ENCODE assay signal across 12 mouse cellular contexts in genomic region chr3:116080939-116081676, GRCm38 (mm10). TPM values are rescaled to one million over a fixed set of nuclear protein-coding genes. Genes with fewer than 3 reads are reported as not detected.
DNase-seq lines count a peak whose midpoint lies in the region; ATAC-seq and TF ChIP-seq lines count a peak whose summit lies in the region.
"Had no signal": no experiment of that assay in that cellular context is flagged by ENCODE, and none has a peak within 500 bp of the region (broad histone marks: within the 10 kb centered on the region; RNA-seq: fewer than 3 reads in every experiment).

No protein-coding gene starts in this region.

- H3K9ac ChIP-seq in hindbrain, postnatal 0 days (replicated peaks; ENCODE audit: low read length) = no peak overlapping the region
- no peak overlapping the region for H3K9ac ChIP-seq in hindbrain, embryonic 12.5 days
- H3K9ac ChIP-seq in intestine, embryonic 14.5 days (ENCODE audit: low read length) = no peak overlapping the region
- H3K9ac ChIP-seq: forebrain, embryonic 15.5 days; neural tube, embryonic 13.5 days had no signal

- H3K27me3 ChIP-seq in hindbrain, postnatal 0 days (ENCODE audit: insufficient read depth, low read length) = no peaks in the 10 kb centered on the region
- no peaks in the 10 kb centered on the region for H3K27me3 ChIP-seq in hindbrain, embryonic 12.5 days
- H3K27me3 ChIP-seq in intestine, embryonic 14.5 days (replicated peaks; ENCODE audit: control insufficient read depth, insufficient read depth, low read length) = no peaks in the 10 kb centered on the region
- H3K27me3 ChIP-seq: forebrain, embryonic 15.5 days; neural tube, embryonic 13.5 days had no signal

- H3K4me2 ChIP-seq in hindbrain, postnatal 0 days (ENCODE audit: low read depth, low read length) = no peak overlapping the region
- H3K4me2 ChIP-seq in hindbrain, embryonic 12.5 days (replicated peaks) = no peak overlapping the region
- no peak overlapping the region for H3K4me2 ChIP-seq in intestine, embryonic 14.5 days (ENCODE audit: low read length)
- H3K4me2 ChIP-seq: forebrain, embryonic 15.5 days; neural tube, embryonic 13.5 days had no signal

- H3K4me1 ChIP-seq in hindbrain, postnatal 0 days (ENCODE audit: insufficient read depth, low read length) = no peaks in the 10 kb centered on the region
- H3K4me1 ChIP-seq in hindbrain, embryonic 12.5 days = no peaks in the 10 kb centered on the region
- peaks cover 11% of the 10 kb centered on the region; the same call in 1 of the 2 replicates for H3K4me1 ChIP-seq in intestine, embryonic 14.5 days (replicated peaks; ENCODE audit: control insufficient read depth, insufficient read depth, low read length)
- H3K4me1 ChIP-seq: forebrain, embryonic 15.5 days had no signal

- H3K9me3 ChIP-seq in hindbrain, postnatal 0 days (ENCODE audit: low read length) = no peaks in the 10 kb centered on the region
- H3K9me3 ChIP-seq in hindbrain, embryonic 12.5 days (replicated peaks) = no peaks in the 10 kb centered on the region
- H3K9me3 ChIP-seq in intestine, embryonic 14.5 days (ENCODE audit: control insufficient read depth, low read length) = no peaks in the 10 kb centered on the region
- H3K9me3 ChIP-seq: forebrain, embryonic 15.5 days; neural tube, embryonic 13.5 days had no signal

- peak; percentile 12 for DNase-seq in hindbrain, postnatal 0 days (ENCODE audit: low spot score)
- peak; percentile 4 for DNase-seq in urinary bladder, postnatal 14 days (ENCODE audit: low spot score)
- no peak for DNase-seq in urinary bladder, postnatal 36 days (ENCODE audit: low spot score in 2 of 2)
- DNase-seq in intestine, embryonic 14.5 days (ENCODE audit: low spot score) = peak; percentile 56
- no peak for DNase-seq in thymus, postnatal 0 days (ENCODE audit: low spot score)
- no peak for DNase-seq in spleen, postnatal 36 days (ENCODE audit: low spot score in 2 of 2)
- DNase-seq in spleen, adult 18-20 months = no peak
- DNase-seq: cerebellum, adult 9-11 months; lung, postnatal 36 days had no signal

- no peak for ATAC-seq in hindbrain, postnatal 0 days
- no peak for ATAC-seq in hindbrain, embryonic 12.5 days (ENCODE audit: low FRiP score)
- no peak for ATAC-seq in intestine, embryonic 14.5 days (replicated peaks; ENCODE audit: low FRiP score, low TSS enrichment, low read depth)

- H3K27ac ChIP-seq in hindbrain, postnatal 0 days = no peak overlapping the region
- no peak overlapping the region for H3K27ac ChIP-seq in hindbrain, embryonic 12.5 days
- H3K27ac ChIP-seq in intestine, embryonic 14.5 days (ENCODE audit: low read depth) = peak overlapping the region; percentile 75
- H3K27ac ChIP-seq: forebrain, embryonic 15.5 days; neural tube, embryonic 13.5 days had no signal

- no peaks in the 10 kb centered on the region for H3K36me3 ChIP-seq in hindbrain, postnatal 0 days (ENCODE audit: insufficient read depth, low read length)
- no peaks in the 10 kb centered on the region for H3K36me3 ChIP-seq in hindbrain, embryonic 12.5 days
- H3K36me3 ChIP-seq in intestine, embryonic 14.5 days (ENCODE audit: control insufficient read depth, insufficient read depth, low read length) = no peaks in the 10 kb centered on the region
- H3K36me3 ChIP-seq: forebrain, embryonic 15.5 days; neural tube, embryonic 13.5 days had no signal

- H3K4me3 ChIP-seq in hindbrain, postnatal 0 days (ENCODE audit: low read length) = no peak overlapping the region
- H3K4me3 ChIP-seq in hindbrain, embryonic 12.5 days = no peak overlapping the region
- H3K4me3 ChIP-seq in intestine, embryonic 14.5 days (ENCODE audit: low read depth, low read length) = no peak overlapping the region
- H3K4me3 ChIP-seq: forebrain, embryonic 15.5 days; neural tube, embryonic 13.5 days had no signal

- peak; percentile 37; the same call in 1 of the 2 replicates for TF ChIP-seq CTCF in hindbrain, postnatal 0 days (IDR thresholded peaks at IDR 0.05; ENCODE audit: low read depth)

- WGBS in hindbrain, postnatal 0 days = 72% methylated on average over 7 of the region's 7 CpGs
- 73% methylated on average over 7 of the region's 7 CpGs for WGBS in hindbrain, embryonic 12.5 days
- WGBS in intestine, embryonic 14.5 days = 40% methylated on average over 7 of the region's 7 CpGs

RNA-seq across cellular contexts. Expression of gene Vcam1, which starts 48.4 kb away (rescaled TPM):
- 35.4 and 45.3 TPM in 2 replicates for total RNA-seq in hindbrain, postnatal 0 days (2014; rRNA removed)
- polyA plus RNA-seq in hindbrain, postnatal 0 days (2015; fragmentation: Nextera tagmentation; extraction: Ambion mirVana) = 40.7 and 43.5 TPM in 2 replicates
- 81.2 and 90.2 TPM in 2 replicates for polyA plus RNA-seq in hindbrain, embryonic 12.5 days (2016; fragmentation: Nextera tagmentation; extraction: Ambion mirVana)
- polyA plus RNA-seq in intestine, embryonic 14.5 days (2014; fragmentation: Nextera tagmentation; extraction: Ambion mirVana) = 17.9 and 20.7 TPM in 2 replicates
- polyA plus RNA-seq in thymus, postnatal 0 days (2015; fragmentation: Nextera tagmentation; extraction: Ambion mirVana) = 128 and 129 TPM in 2 replicates

Comparison
In these comparisons a context has a peak if more than half of its experiments do, and no peak if none do; other contexts are left out.
1. DNase-seq: peak in hindbrain, postnatal 0 days (single experiment), urinary bladder, postnatal 14 days (single experiment) and intestine, embryonic 14.5 days (single experiment); none in urinary bladder, postnatal 36 days (0 of 2), thymus, postnatal 0 days (single experiment), spleen, postnatal 36 days (0 of 2) and spleen, adult 18-20 months (0 of 2).